Mouse (Mus musculus) hindbrain, embryonic 11.5 days (tissue): Measurements from ENCODE around the gene Tmem51. TPM values are rescaled to one million over a fixed set of nuclear protein-coding genes. Genes with fewer than 3 reads are reported as not detected.
"Not testable (repeated sequence)": the region's sequence is repeated elsewhere in the genome, so short reads cannot be mapped to it uniquely, and the experiment has no call there.

ENCODE experiments used
- ATAC-seq: fragments of 200-750 bp; cut with Nextera tagmentation; 2 replicates; pipeline ENCODE4 v1.8.0; 2017; ENCODE audit warnings: mild to moderate bottlenecking, moderate TSS enrichment, moderate library complexity; ENCODE audit not compliant: low FRiP score
- DNase-seq: peaks from one replicate; pipeline ENCODE4 v3.0.0-alpha.2; 2015; ENCODE audit warnings: low spot score
- H3K27ac ChIP-seq: fragments of 300-500 bp; sonication (generic); 2 replicates; pipeline ENCODE4 v1.5.1; 2014; ENCODE audit warnings: mild to moderate bottlenecking, low read depth, low read length
- H3K27me3 ChIP-seq: fragments of 300-500 bp; sonication (generic); 2 replicates; pipeline ENCODE4 v1.6.1; 2014; ENCODE audit warnings: mild to moderate bottlenecking, low read length, moderate library complexity, mixed read lengths; ENCODE audit not compliant: control insufficient read depth, insufficient read depth
- H3K36me3 ChIP-seq: fragments of 300-500 bp; sonication (generic); 2 replicates; pipeline ENCODE4 v1.6.1; 2014; ENCODE audit warnings: mild to moderate bottlenecking, low read length, moderate library complexity, mixed read lengths; ENCODE audit not compliant: control insufficient read depth, insufficient read depth
- H3K4me1 ChIP-seq: fragments of 300-500 bp; sonication (generic); replicated peaks from 2 replicates; pipeline ENCODE4 v1.6.1; 2014; ENCODE audit warnings: low read length, mixed read lengths; ENCODE audit not compliant: control insufficient read depth, insufficient read depth
- H3K4me2 ChIP-seq: fragments of 300-500 bp; sonication (generic); replicated peaks from 2 replicates; pipeline ENCODE4 v1.6.1; 2014; ENCODE audit warnings: mild to moderate bottlenecking, low read depth, low read length
- H3K4me3 ChIP-seq: fragments of 300-500 bp; sonication (generic); 2 replicates; pipeline ENCODE4 v1.5.1; 2014; ENCODE audit warnings: low read depth, low read length
- H3K9ac ChIP-seq: fragments of 300-500 bp; sonication (generic); 2 replicates; pipeline ENCODE4 v1.6.1; 2014; ENCODE audit warnings: low read depth, low read length
- H3K9me3 ChIP-seq: fragments of 300-500 bp; sonication (generic); 2 replicates; pipeline ENCODE4 v1.6.1; 2016; ENCODE audit warnings: low read length; ENCODE audit not compliant: control insufficient read depth
- WGBS: fragments of 180-500 bp; shearing (Covaris S2); extraction: QIAGEN DNeasy Blood & Tissue Kit; methylation state at CpG from one replicate; pipeline ENCODE4 v1.1.7; 2014; 5-methylcytosine and 5-hydroxymethylcytosine counted together
- polyA plus RNA-seq: library from polyadenylated mRNA; unstranded; fragments of >200 nt; fragmentation: Nextera tagmentation; extraction: Ambion mirVana; gene quantifications from 2 replicates; pipeline ENCODE4 v1.2.1, GENCODE M21; 2014

The Tmem51 gene
- polyA plus RNA-seq, 1 experiment from 2014 or later, result 8.1 TPM

- Histone ChIP-seq H3K9me3 (no peaks in the 10 kb centered on the region), H3K9ac (no peak overlapping the region), H3K4me3 (no peak overlapping the region), H3K36me3 (no peaks in the 10 kb centered on the region), H3K4me1 (no peaks in the 10 kb centered on the region), H3K4me2 (no peak overlapping the region), H3K27ac (no peak overlapping the region), H3K27me3 (no peaks in the 10 kb centered on the region)
- DNase-seq (no peak), ATAC-seq (no peak)
- 53% methylated on average over 19 of the region's 22 CpGs for WGBS
Observed at GRCm38 (mm10) chr4:142052391-142053132, 31.5 kb downstream of the Tmem51 start.

GRCm38 (mm10) chr4:142051883-142052282 lies 32.2 kb downstream of the Tmem51 start:
- H3K27ac ChIP-seq, ATAC-seq, H3K4me3 ChIP-seq, H3K9me3 ChIP-seq, H3K27me3 ChIP-seq, H3K9ac ChIP-seq, H3K4me1 ChIP-seq, H3K36me3 ChIP-seq, H3K4me2 ChIP-seq, DNase-seq: not testable (repeated sequence)
- WGBS, result 93% methylated on average over 6 of the region's 6 CpGs

- DNase-seq (no peak), ATAC-seq (no peak)
- Histone ChIP-seq H3K9ac (no peak overlapping the region), H3K4me3 (no peak overlapping the region), H3K27ac (no peak overlapping the region), H3K27me3 (no peaks in the 10 kb centered on the region), H3K9me3 (no peaks in the 10 kb centered on the region), H3K4me1 (no peaks in the 10 kb centered on the region), H3K36me3 (no peaks in the 10 kb centered on the region), H3K4me2 (no peak overlapping the region)
- 94% methylated on average over 5 of the region's 5 CpGs for WGBS
Observed at GRCm38 (mm10) chr4:142049963-142050362, 34.1 kb downstream of the Tmem51 start.

GRCm38 (mm10) chr4:142048391-142048790 lies 35.7 kb downstream of the Tmem51 start:
- ATAC-seq (no peak), DNase-seq (no peak)
- Histone ChIP-seq H3K27ac (no peak overlapping the region), H3K9me3 (no peaks in the 10 kb centered on the region), H3K36me3 (no peaks in the 10 kb centered on the region), H3K9ac (no peak overlapping the region), H3K4me3 (no peak overlapping the region), H3K4me2 (no peak overlapping the region), H3K4me1 (no peaks in the 10 kb centered on the region), H3K27me3 (no peaks in the 10 kb centered on the region)
- 73% methylated on average over 8 of the region's 8 CpGs for WGBS

GRCm38 (mm10) chr4:142047005-142047404 lies 37.1 kb downstream of the Tmem51 start:
- DNase-seq (no peak), ATAC-seq (no peak)
- no peaks in the 10 kb centered on the region for H3K36me3 ChIP-seq
- no peak overlapping the region for H3K4me3 ChIP-seq
- H3K27ac ChIP-seq, result no peak overlapping the region
- no peaks in the 10 kb centered on the region for H3K4me1 ChIP-seq
- WGBS, result 93% methylated on average over 5 of the region's 5 CpGs
- H3K4me2 ChIP-seq, result no peak overlapping the region
- H3K9ac ChIP-seq, result no peak overlapping the region
- no peaks in the 10 kb centered on the region for H3K27me3 ChIP-seq
- H3K9me3 ChIP-seq, result no peaks in the 10 kb centered on the region

GRCm38 (mm10) chr4:142046496-142046895 lies 37.6 kb downstream of the Tmem51 start:
- no peak overlapping the region for H3K9ac ChIP-seq
- WGBS, result 79% methylated on average over 7 of the region's 7 CpGs

GRCm38 (mm10) chr4:142045595-142046163 lies 38.4 kb downstream of the Tmem51 start:
- no peak overlapping the region for H3K9ac ChIP-seq
- 83% methylated on average over 14 of the region's 14 CpGs for WGBS
- H3K9me3 ChIP-seq, result no peaks in the 10 kb centered on the region
- H3K36me3 ChIP-seq, result no peaks in the 10 kb centered on the region
- no peak overlapping the region for H3K4me3 ChIP-seq
- no peak overlapping the region for H3K27ac ChIP-seq
- no peak for ATAC-seq
- no peaks in the 10 kb centered on the region for H3K27me3 ChIP-seq
- H3K4me2 ChIP-seq, result no peak overlapping the region
- no peak for DNase-seq
- H3K4me1 ChIP-seq, result no peaks in the 10 kb centered on the region; the same call in 1 of the 2 replicates

More at GRCm38 (mm10) chr4:142046496-142046895, 37.6 kb downstream of the Tmem51 start:
- Histone ChIP-seq H3K9me3 (no peaks in the 10 kb centered on the region), H3K36me3 (no peaks in the 10 kb centered on the region), H3K4me1 (no peaks in the 10 kb centered on the region; the same call in 1 of the 2 replicates), H3K27ac (no peak overlapping the region), H3K4me2 (no peak overlapping the region), H3K27me3 (no peaks in the 10 kb centered on the region), H3K4me3 (no peak overlapping the region)
- no peak for DNase-seq
- ATAC-seq, result no peak

DNA sequence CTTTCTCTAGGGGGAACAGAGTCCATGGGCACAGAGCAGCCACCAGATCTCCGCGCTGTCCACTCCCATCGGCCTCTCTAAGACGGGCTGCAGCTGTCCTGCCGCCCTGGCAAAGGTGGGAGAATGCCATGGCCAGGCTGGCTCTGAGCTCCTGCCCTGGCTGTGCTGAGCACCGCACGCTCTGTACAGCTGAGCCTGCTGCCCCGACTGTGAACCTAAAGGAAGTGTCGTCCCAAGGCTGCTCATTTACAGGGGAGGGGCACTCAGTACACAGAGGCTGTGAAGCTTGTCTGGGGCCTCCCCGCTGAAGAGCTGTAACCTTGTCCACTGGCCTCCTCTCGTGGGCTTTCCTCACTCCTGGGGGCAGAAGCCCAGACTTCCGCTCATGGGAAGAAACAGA lies 39.7 kb downstream of the Tmem51 start:
- Histone ChIP-seq H3K4me2 (no peak overlapping the region), H3K4me3 (no peak overlapping the region), H3K9me3 (no peaks in the 10 kb centered on the region), H3K9ac (no peak overlapping the region), H3K27ac (no peak overlapping the region), H3K4me1 (no peaks in the 10 kb centered on the region; the same call in 1 of the 2 replicates), H3K27me3 (no peaks in the 10 kb centered on the region), H3K36me3 (no peaks in the 10 kb centered on the region)
- whole genome bisulfite sequencing, result 69% methylated on average over 12 of the region's 12 CpGs
- ATAC-seq (no peak), DNase-seq (no peak)
